Mouse (Mus musculus) erythroblast, adult 5-6 weeks (primary cell): ENCODE data around the gene Slc25a34. TPM values are rescaled to one million over a fixed set of nuclear protein-coding genes. Genes with fewer than 3 reads are reported as not detected.
A peak's percentile ranks its signal among the peaks of the same experiment; 100 is the strongest.

Source experiments
- ATAC-seq: replicated peaks from 2 replicates; pipeline ENCODE4 v1.8.0; 2016; ENCODE audit warnings: moderate number of reproducible peaks, mild to moderate bottlenecking, moderate TSS enrichment, inconsistent platforms; ENCODE audit not compliant: poor library complexity, low FRiP score, severe bottlenecking
- total RNA-seq, 2 experiments: library from RNA; stranded (forward) in 1 of 2; stranded (reverse) in 1 of 2; fragments of 150-400 nt in 1 of 2; fragments of 200-764, 138-1000 nt in 1 of 2; gene quantifications; 2 replicates each; pipeline versions ENCODE4 v1.2.3 to v1.2.4; 2015 to 2017; ENCODE audit warnings: low replicate concordance in 2 of 2

The Slc25a34 gene
- total RNA-seq, 2 experiments from 2014 or later: not detected

DNA sequence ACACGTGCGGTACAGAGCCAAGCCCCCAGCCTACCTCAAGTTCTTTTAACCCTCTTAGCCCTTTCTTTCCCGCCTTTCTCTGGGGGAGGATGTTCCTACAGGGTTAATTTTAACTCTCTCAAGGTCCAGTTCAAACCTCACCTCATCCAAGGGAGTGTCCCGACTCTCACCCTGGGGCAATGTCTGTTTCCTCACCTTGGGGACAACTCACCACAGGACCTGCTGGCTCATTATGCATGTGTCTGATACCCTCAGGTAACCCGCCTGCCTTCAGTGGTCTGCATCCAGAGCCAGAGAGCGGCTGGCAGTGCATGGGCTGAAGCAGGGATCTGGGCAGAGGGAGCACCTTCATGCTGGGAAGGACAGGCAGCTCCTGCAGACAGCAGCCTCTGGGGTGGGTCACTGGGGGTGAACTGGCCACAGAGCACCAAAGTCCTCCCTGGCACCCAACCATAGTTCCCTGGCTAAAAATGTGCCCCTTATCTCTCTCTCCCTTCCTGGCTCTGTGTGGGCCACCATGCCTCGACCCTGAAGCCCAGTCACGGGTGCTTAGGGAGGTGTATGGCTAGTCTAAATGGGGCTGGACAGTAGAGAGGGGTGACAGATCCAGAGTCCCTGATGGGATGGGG, 26.8 kb downstream of the Slc25a34 start:
- ATAC-seq: no peak

DNA sequence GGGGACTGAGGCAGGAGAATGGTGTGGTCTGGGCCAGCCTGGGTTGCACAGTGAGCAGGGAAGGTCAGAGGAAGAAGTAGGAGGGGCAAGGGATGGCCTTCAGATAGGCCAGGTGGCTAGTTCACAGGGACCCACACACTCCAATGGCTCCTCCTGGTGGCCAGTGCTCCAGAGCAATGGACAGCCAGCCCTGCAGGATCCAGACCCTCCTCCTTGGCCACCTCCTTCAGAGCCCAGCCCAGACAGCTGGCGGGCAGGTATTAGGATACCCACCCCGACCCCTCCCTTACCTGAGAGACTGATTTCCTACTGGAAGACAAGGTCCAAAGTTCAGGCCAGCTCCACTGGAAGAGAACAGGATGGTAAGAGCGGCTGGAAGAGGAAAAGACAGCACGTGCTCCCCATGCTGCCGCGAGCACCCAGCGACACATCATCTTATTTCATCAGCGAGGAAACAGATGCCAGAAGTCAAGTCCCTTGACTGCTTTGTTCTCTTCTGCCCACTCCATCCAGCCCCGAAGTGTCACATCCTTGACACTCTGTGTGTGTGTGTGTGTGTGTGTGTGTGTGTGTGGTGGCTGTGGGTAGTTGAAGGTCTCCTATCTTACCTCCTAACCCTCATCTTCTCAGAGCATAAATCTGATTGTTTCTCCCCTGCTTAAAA, 27.9 kb downstream of the Slc25a34 start:
- 0 out of 2 replicates have a peak, but pooled peaks have one; percentile 29 for ATAC-seq

DNA sequence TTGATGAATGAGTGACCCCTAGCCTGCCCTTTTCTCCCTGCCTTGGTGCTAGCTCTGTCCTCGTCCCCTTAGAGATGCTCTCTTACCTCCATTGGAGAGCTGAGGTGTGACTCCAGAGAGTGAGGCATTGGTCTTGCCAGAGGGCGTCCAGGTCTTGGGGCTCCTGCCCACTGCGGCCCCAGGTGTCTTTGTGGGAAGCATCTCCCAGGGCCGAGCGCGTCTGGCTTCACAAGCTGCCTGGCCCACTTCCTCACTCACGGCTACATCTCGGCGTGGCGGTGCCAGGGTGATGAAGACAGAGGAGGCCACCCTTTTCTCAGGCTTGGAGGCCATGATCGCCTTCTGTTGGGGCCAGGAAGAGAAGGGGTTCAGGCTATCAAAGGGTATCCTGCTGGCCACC, 28.5 kb downstream of the Slc25a34 start:
- no peak for ATAC-seq

DNA sequence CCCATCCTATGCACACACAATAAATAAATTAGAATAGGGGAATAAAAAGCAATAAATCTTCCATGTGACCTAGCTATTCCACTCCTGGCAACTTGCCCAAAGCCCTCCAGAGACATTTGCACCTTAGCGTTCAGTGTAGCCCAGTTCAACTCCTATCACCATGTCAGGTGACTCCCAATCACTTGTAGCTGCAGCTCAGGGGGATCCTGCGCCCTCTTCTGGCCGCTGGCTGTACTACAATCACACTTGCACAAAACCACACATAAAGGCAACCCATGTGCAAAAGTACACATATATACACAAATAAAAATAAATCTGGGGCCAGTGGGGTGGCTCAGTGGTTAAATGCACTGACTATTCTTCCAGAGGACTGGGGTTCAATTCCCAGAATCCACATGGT, 32.1 kb downstream of the Slc25a34 start:
- peak; percentile 75 for ATAC-seq

DNA sequence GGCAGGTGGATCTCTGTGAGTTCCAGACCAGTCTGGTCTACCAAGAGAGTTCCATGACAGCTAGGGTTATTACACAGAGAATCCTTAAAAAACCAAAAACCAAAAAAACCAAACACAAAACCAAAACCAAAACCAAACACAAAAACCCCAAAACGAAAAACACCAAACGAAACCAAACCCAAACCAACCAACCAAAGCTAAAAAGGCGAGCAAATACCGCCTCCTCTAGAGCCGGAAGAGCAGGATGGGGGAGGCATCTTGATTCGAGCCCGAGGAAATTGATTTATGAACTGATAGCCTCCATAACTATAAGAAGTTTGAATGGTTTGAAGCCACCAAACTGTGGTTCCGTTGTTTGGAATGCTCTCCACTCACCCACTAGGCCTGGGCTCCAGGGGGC, 39.7 kb downstream of the Slc25a34 start:
- no peak for ATAC-seq

DNA sequence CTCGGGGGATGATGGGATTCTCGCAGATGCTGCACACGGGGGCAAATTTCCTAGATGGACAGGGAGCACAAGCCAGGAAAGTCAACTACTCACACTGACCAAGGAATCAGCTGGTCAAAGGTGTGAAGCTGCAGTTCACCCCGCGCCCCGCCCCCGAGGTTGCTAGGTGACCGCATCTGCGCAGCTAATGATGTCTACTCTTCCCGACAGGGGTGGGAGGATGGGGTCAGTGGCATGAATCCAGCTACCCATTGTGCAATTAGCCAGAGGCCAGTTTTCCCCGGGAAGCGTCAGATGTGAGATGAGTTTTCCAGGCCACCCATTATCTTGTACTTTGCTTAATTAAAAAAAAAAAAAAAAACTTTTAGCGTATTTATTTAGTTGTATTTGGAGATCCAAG, 42.6 kb downstream of the Slc25a34 start:
- no peak for ATAC-seq

DNA sequence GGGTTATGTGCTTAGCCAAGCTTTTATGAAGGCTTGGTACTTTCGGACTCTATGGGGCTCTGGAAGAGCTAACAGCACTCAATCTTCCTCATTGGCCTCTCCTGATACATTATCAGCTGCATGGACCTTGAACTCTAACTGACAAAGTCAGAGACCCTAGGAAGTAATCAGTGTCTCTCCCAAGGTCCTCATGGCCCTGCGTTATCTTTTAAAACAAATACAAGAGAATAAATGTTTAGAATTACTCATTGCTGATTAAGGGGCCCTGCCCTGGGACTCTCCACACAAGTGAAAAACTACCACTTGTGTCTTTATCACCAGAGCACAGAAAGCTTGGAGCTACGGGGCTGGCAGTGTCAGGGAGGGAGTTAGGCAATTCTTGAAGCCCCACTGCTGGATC, 44.8 kb downstream of the Slc25a34 start:
- no peak for ATAC-seq

DNA sequence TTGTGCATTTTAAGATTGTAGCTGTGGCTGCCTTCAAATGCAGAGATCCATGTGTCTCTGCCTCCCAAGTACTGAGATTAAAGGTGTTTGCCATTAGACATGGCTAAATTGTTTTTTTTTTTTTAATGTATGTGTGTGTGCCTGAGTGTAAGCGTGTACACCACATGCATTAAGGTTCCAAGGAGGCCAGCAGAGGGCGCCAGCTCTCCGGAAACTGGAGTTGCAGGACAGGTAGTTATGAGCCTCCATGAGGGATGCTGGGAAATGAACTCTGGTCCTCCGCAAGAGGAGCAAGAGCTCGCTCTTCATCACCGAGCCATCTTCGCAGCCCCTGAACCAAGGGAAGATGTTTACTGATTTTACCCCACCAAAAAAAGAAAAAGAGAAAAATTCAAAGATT, 46.7 kb downstream of the Slc25a34 start:
- ATAC-seq: no peak

DNA sequence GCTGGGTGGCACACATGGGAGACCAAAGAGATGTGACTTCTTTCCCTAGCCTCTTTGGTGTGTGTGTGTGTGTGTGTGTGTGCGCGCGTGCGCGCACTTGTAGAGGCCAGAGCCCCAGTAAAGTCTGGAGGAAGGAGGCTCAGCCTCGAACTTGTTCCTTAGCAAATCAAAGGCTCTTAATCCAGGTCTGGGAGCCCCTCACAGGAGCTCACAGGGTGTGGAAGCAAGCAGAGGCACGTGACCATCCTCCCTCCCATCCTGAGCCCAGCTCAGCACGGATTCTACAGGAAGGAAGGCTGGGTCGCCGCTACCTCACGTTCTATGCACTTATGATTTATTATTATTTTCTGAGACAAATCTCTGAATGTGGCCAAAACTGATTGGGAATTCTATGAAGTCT, 47.2 kb downstream of the Slc25a34 start:
- ATAC-seq: no peak

DNA sequence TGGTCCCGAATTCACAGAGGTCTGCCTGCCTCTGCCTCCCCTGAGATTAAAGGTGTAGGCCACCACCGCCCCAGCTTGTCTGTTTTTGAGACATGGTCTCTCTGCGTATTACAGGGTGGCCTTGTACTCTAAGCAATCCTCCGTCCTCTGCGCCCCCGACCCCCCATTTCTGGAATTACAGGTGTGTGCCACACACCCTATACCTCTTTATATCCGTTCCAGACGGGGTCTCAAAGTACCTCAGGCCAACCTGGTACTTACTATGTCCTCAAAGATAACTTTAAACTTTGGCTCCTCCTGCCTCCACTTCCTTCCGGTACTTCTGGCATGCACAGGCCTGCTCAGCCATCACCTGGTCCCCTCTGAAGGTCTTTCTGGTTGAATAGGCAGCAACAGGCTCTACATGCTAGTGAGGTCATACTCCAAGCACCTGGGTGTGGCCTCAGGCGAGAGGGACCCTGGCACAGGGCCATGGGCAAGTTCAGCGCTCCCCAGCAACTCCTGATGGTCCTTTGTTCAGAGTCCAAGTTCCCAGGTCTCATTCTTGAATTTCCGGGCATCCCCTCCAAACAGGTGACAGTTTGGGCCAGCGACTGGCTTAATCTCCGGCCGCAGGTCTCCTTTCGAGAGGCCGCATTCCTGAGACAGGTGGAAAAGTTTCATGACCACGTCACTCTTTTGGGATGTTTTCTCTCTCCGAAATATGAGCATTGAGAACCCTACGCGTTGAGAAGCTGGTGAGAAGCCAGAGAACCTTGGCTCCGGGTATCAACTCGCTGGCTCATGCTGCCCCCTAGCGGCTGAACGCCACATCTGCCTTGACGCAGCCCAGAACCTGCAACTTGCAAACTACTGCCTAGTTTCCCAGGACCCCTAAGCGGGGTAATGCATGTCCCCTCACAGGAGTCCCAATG, 48.6 kb downstream of the Slc25a34 start:
- ATAC-seq: peak; percentile 70

DNA sequence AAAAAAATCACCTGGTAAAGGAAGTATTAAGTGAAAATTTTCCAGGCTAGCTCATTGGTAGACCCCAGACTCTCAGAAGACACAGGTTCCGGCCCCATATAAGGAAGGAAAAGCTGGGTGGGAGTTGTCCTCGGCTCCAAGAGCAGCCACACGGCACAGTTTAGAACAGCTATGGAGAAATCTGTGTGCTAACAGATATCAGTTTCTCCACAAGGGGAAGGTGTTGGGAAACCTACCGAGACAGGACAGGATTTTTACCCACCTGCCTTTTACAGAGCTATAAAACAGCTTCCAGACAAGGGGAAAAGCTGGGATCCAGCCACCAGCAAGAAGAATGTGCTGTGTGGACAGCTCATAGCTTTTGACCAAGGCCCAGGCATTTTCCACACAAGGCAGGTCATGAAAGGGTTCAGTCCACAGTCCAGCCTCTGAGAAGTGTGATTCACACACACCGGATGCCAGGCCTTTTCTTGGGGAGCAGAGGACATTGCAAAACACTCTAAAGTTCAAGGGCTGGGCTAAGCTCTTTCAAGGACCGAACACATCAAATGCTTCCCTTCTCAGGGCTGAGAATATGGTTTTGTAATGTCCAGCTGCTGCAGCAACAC, 50.2 kb downstream of the Slc25a34 start:
- ATAC-seq: no peak

DNA sequence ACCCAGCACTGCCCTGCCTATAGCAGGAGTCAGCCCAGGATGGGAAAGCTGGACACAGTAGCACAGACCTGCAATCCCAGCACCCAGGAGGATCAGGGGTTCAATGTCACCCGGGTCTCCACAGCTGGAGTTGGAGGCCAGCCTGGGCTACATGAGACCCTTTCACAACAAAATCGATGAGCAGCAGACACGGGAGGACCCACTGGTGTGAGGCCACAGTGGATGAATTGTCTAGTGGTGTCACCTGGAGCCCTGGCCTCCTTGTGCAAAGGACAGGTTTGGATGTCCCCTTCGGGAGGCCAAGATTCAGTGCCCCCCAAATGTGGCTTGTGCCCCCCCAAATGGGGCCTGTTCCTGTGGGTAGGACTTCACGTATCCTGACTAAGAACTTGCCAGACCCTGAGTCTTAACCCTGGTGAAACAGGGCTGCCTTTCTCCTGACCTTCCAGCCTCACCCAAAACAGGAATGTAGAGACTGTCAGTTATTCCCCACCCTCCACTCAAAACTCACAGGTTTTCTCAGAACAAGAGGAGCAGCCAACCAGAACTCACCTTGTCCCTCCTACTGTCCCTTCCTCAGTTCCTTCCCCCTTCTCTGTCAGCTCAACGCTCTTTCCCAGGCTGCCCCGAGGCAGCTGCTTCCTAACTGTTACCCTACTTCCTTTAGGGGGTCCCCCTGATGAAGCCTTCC, 50.8 kb downstream of the Slc25a34 start:
- ATAC-seq: no peak

DNA sequence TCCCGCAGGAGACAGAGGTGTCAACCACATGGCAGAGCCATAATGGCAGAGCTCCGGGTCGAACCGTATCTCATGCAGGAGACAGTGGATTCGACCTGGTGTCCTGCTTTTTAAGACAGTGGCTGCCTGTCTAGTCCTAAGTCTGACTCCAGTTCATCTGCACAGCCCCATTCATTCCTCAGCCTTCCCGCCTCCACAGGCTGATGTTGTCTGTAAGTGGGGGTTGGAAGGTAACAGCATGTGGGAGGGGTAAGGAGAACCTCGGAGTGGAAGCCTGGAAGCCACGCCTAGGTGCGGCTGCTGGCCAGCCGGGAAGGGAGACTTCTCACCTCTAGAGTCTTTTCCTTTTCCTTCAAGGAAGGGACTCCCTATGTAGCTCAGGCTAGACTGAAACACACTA, 51.7 kb downstream of the Slc25a34 start:
- ATAC-seq: no peak

DNA sequence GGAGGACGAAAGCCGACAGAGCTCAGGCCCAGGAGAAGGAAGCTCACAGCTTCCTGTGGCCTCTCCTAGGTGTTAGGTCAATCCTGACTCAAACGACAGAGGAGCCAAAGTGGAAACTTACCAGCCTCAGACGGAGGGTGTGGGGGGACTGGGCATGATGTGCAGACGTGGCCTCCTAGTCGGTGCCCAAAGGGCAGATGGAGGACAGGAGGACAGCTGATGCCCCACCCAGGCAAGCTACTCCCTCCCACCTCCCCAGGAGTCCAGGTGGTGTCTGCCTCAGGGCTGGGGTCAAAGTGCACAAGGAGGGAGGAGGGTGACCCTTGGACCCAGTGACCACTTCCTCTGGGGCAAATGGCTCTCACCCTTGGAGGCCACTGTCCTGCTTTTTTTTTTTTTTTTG, 52.3 kb downstream of the Slc25a34 start:
- ATAC-seq: no peak

DNA sequence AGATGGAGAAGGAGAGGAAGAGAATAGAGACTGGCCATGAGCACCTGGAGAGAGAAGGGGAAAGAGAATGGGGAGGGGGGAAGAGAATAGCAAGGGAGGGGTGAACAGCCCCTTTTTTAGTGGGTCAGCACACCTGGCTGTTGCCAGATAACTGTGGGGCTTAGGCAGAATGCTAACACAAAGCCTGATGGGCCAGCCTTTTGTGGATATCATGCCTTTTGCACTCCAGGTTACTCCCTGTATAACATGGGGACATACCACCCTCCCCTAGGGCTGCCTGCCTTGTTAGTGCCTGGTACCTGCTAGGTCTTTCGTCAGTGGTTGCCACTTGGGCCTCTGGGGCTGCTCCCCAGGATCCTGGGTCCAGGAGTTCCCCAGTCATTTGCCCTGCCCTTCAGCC, 52.8 kb downstream of the Slc25a34 start:
- ATAC-seq: no peak

DNA sequence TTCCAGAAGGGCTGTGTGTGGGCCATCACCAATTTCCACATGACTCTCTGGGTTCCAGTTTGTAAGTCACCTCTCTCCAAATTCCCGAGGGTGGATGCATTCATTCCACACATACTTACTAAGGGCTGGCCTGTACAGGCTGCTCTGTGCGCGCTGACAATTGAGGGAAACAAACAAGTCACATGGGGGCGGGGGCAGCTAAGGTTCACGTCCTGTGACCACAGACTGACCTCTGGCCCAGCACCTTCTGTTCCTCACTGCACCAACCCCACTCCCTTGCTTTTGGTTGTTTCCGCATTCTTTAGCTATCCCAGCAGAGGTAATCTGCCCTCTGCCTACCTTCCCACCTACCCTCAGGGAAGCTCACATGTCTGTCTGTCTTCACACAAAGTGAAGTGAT, 53.6 kb downstream of the Slc25a34 start:
- ATAC-seq: no peak

DNA sequence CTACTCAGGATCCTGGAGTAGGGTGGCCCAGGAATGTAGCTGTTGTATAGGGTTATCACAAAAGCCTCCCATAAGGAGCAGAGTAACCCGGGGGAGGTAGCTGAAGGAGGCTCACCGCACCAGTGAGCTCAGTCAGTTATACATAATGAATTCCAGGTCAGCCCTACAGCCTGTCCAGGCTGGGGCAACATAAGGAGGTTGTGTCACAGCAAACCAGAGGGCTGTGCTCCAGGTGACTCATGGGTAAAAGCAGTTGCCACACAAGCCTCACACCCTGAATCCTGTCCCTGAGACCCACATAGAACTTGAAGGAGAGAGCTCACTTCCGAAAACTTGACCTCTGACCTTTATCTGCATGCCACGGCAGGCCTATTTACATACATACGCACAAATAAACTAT, 54.7 kb downstream of the Slc25a34 start:
- no peak for ATAC-seq
